Mouse (Mus musculus) limb, embryonic 15.5 days (tissue): ENCODE results near the gene Fkbp5. TPM values are rescaled to one million over a fixed set of nuclear protein-coding genes. Genes with fewer than 3 reads are reported as not detected.
"Not testable (repeated sequence)": the region's sequence is repeated elsewhere in the genome, so short reads cannot be mapped to it uniquely, and the experiment has no call there.

ENCODE experiments used
- ATAC-seq: fragments of 200-750 bp; cut with Nextera tagmentation; 2 replicates; pipeline ENCODE4 v1.8.0; 2017; ENCODE audit warnings: low read depth, moderate TSS enrichment; ENCODE audit not compliant: insufficient number of reproducible peaks, low FRiP score, low TSS enrichment
- H3K27ac ChIP-seq: fragments of 300-500 bp; sonication (generic); 2 replicates; pipeline ENCODE4 v1.5.1; 2015; ENCODE audit warnings: moderate library complexity, mild to moderate bottlenecking, inconsistent platforms
- H3K27me3 ChIP-seq: fragments of 300-500 bp; sonication (generic); 2 replicates; pipeline ENCODE4 v1.6.1; 2015; ENCODE audit warnings: inconsistent platforms
- H3K36me3 ChIP-seq: fragments of 300-500 bp; sonication (generic); 2 replicates; pipeline ENCODE4 v1.6.1; 2015; ENCODE audit warnings: inconsistent platforms
- H3K4me1 ChIP-seq: fragments of 300-500 bp; sonication (generic); 2 replicates; pipeline ENCODE4 v1.6.1; 2015; ENCODE audit warnings: inconsistent platforms
- H3K4me2 ChIP-seq: fragments of 300-500 bp; sonication (generic); 2 replicates; pipeline ENCODE4 v1.6.1; 2015; ENCODE audit warnings: mild to moderate bottlenecking, inconsistent platforms
- H3K4me3 ChIP-seq: fragments of 300-500 bp; sonication (generic); 2 replicates; pipeline ENCODE4 v1.5.1; 2015; ENCODE audit warnings: mild to moderate bottlenecking, inconsistent platforms
- H3K9ac ChIP-seq: fragments of 300-500 bp; sonication (generic); 2 replicates; pipeline ENCODE4 v1.6.1; 2015; ENCODE audit warnings: inconsistent platforms
- H3K9me3 ChIP-seq: fragments of 300-500 bp; sonication (generic); 2 replicates; pipeline ENCODE4 v1.6.1; 2016; ENCODE audit warnings: inconsistent platforms
- WGBS: fragments of 180-500 bp; shearing (Covaris S2); methylation state at CpG from one replicate; pipeline ENCODE4 v1.1.7; 2015; 5-methylcytosine and 5-hydroxymethylcytosine counted together
- microRNA-seq: library from miRNA; unstranded; fragments of <30 nt; microRNA quantifications from one replicate; pipeline ENCODE4, GENCODE M21; 2016
- polyA plus RNA-seq: library from polyadenylated mRNA; unstranded; fragments of >200 nt; fragmentation: Nextera tagmentation; extraction: Ambion mirVana; gene quantifications from 2 replicates; pipeline ENCODE4 v1.2.1, GENCODE M21; 2015

Fkbp5 gene
- polyA plus RNA-seq, 1 experiment from 2014 or later: 42.1 TPM

GRCm38 (mm10) chr17:28358576-28359261, 158.6 kb downstream of the Fkbp5 start:
- H3K27me3 ChIP-seq: peaks cover 17% of the 10 kb centered on the region
- not testable (repeated sequence) for H3K4me2 ChIP-seq, H3K9me3 ChIP-seq, ATAC-seq, H3K4me3 ChIP-seq, H3K27ac ChIP-seq, H3K36me3 ChIP-seq, H3K9ac ChIP-seq
- peaks cover 23% of the 10 kb centered on the region for H3K4me1 ChIP-seq
- 18% methylated on average over 22 of the region's 24 CpGs for WGBS

- no peak for ATAC-seq
- no peak overlapping the region for H3K4me3 ChIP-seq
- H3K36me3 ChIP-seq: no peaks in the 10 kb centered on the region
- H3K27ac ChIP-seq: no peak overlapping the region
- WGBS: 81% methylated on average over 12 of the region's 12 CpGs
- no peaks in the 10 kb centered on the region for H3K9me3 ChIP-seq
- H3K27me3 ChIP-seq: peaks cover 8% of the 10 kb centered on the region; the same call in 1 of the 2 replicates
- H3K4me2 ChIP-seq: no peak overlapping the region
- H3K4me1 ChIP-seq: peaks cover 17% of the 10 kb centered on the region
- no peak overlapping the region for H3K9ac ChIP-seq
These were observed 161.5 kb downstream of the Fkbp5 start for GRCm38 (mm10) chr17:28355871-28356270.

GRCm38 (mm10) chr17:28352018-28352417, 165.3 kb downstream of the Fkbp5 start:
- Histone ChIP-seq H3K4me3 (peak overlapping the region; percentile 88), H3K27me3 (no peaks in the 10 kb centered on the region), H3K9ac (no peak overlapping the region), H3K4me1 (peaks cover 37% of the 10 kb centered on the region), H3K27ac (peak overlapping the region; percentile 99), H3K9me3 (no peaks in the 10 kb centered on the region), H3K36me3 (no peaks in the 10 kb centered on the region), H3K4me2 (peak overlapping the region; percentile 67)
- WGBS: 29% methylated on average over 11 of the region's 11 CpGs
- ATAC-seq: no peak

- H3K27ac ChIP-seq: peak overlapping the region; percentile 99
- peaks cover 43% of the 10 kb centered on the region for H3K4me1 ChIP-seq
- H3K36me3 ChIP-seq: no peaks in the 10 kb centered on the region
- peak overlapping the region; percentile 88 for H3K4me3 ChIP-seq
- ATAC-seq: no peak
- H3K4me2 ChIP-seq: peak overlapping the region; percentile 67
- WGBS: 1% methylated on average over 28 of the region's 29 CpGs
- H3K9ac ChIP-seq: peak overlapping the region; percentile 68
- no peaks in the 10 kb centered on the region for H3K27me3 ChIP-seq
- H3K9me3 ChIP-seq: no peaks in the 10 kb centered on the region
These were observed 165.9 kb downstream of the Fkbp5 start for GRCm38 (mm10) chr17:28351353-28351890.

- peak within 1 kb of the TSS; percentile 99 for H3K27ac ChIP-seq
- WGBS: under 1% methylated on average over 66 of the region's 73 CpGs
- H3K4me3 ChIP-seq: peak within 1 kb of the TSS; percentile 88
- peak within 1 kb of the TSS; percentile 67 for H3K4me2 ChIP-seq
- no peaks in the 10 kb centered on the region for H3K27me3 ChIP-seq
- H3K9me3 ChIP-seq: no peaks in the 10 kb centered on the region
- peak; percentile 88 for ATAC-seq
- peaks cover 50% of the 10 kb centered on the region for H3K4me1 ChIP-seq
- H3K36me3 ChIP-seq: no peaks in the 10 kb centered on the region
- H3K9ac ChIP-seq: peak within 1 kb of the TSS; percentile 88
These were observed 166.6 kb downstream of the Fkbp5 start, which contains the start of gene Tead3 for GRCm38 (mm10) chr17:28350466-28351352. Gene Tead3 (minus strand): TSS chr17:28350817.

GRCm38 (mm10) chr17:28349901-28350465, 167.3 kb downstream of the Fkbp5 start:
- no peaks in the 10 kb centered on the region for H3K9me3 ChIP-seq
- WGBS: under 1% methylated on average over 40 of the region's 54 CpGs
- no peak for ATAC-seq
- H3K27ac ChIP-seq: peak overlapping the region; percentile 99
- peak overlapping the region; percentile 88 for H3K4me3 ChIP-seq
- H3K27me3 ChIP-seq: no peaks in the 10 kb centered on the region
- peak overlapping the region; percentile 88 for H3K9ac ChIP-seq
- H3K36me3 ChIP-seq: no peaks in the 10 kb centered on the region
- H3K4me2 ChIP-seq: peak overlapping the region; percentile 67
- peaks cover 57% of the 10 kb centered on the region for H3K4me1 ChIP-seq

- peak overlapping the region; percentile 67 for H3K4me2 ChIP-seq
- H3K27me3 ChIP-seq: no peaks in the 10 kb centered on the region
- ATAC-seq: no peak
- H3K4me3 ChIP-seq: peak overlapping the region; percentile 88
- 7% methylated on average over 11 of the region's 13 CpGs for WGBS
- peak overlapping the region; percentile 99 for H3K27ac ChIP-seq
- no peaks in the 10 kb centered on the region for H3K36me3 ChIP-seq
- no peaks in the 10 kb centered on the region for H3K9me3 ChIP-seq
- peaks cover 63% of the 10 kb centered on the region for H3K4me1 ChIP-seq
- H3K9ac ChIP-seq: peak overlapping the region; percentile 88
These were observed 168.0 kb downstream of the Fkbp5 start for GRCm38 (mm10) chr17:28349264-28349880.

Small RNAs within 50 kb of the gene (microRNA-seq; reads per million reads assigned to microRNA genes)
- gene Gm25195 (not detected), gene Mir6969 (not detected)

Other genes starting within 250 kb of the Fkbp5 start
- 30.6 and 33.9 TPM in 2 replicates for gene Fance, start 204.0 kb downstream of the Fkbp5 start, polyA plus RNA-seq
- gene Rpl10a, start 189.1 kb downstream of the Fkbp5 start, polyA plus RNA-seq: 509 and 665 TPM in 2 replicates
- 15.5 and 16.2 TPM in 2 replicates for gene Tead3, start 166.7 kb downstream of the Fkbp5 start, polyA plus RNA-seq
- gene Tulp1, start 152.3 kb downstream of the Fkbp5 start, polyA plus RNA-seq: 5.4 and 6.2 TPM in 2 replicates
- gene Armc12, start 13.3 kb upstream of the Fkbp5 start, polyA plus RNA-seq: not detected in 2 replicates
- gene Clpsl2, start 31.9 kb upstream of the Fkbp5 start, polyA plus RNA-seq: not detected in 2 replicates
- 0.47 and 1.8 TPM in 2 replicates for gene Clps, start 43.2 kb upstream of the Fkbp5 start, polyA plus RNA-seq
- 0.40 and 0.60 TPM in 2 replicates for gene Lhfpl5, start 58.1 kb upstream of the Fkbp5 start, polyA plus RNA-seq
- gene Srpk1, start 105.2 kb upstream of the Fkbp5 start, polyA plus RNA-seq: 120 and 121 TPM in 2 replicates
- gene Slc26a8, start 172.7 kb upstream of the Fkbp5 start, polyA plus RNA-seq: 0.60 and 0.72 TPM in 2 replicates
- gene Mapk14, start 173.8 kb upstream of the Fkbp5 start, polyA plus RNA-seq: 37.9 and 45.2 TPM in 2 replicates
- gene AC170998.1, start 208.6 kb upstream of the Fkbp5 start, polyA plus RNA-seq: 1.9 and 2.4 TPM in 2 replicates